Mouse (Mus musculus): ENCODE results near the gene Leprot. TPM values are rescaled to one million over a fixed set of nuclear protein-coding genes. Genes with fewer than 3 reads are reported as not detected.

The Leprot gene
- polyA plus RNA-seq, 1 experiment from 2014 or later, result 75.7 TPM

DNA sequence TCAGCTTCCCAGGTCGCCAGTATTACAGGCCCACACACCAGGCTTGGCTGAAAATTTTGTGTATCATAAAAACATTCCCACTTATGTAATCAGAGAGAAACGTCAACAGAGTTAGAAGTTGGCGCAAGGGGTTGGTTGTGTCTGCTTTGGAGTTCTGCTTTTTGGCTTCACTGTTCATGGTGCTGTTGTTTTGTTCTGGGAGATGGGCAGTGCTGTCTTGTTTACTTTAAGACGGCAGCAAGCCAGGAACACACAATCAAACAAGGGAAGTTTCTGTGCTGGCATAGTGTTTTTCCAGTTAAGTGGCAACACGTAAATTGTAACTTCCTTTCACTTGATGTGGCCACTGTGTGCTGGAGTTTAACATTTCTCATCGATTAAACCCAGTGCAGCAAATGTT lies 47.0 kb downstream of the Leprot start:
- ATAC-seq (replicated peaks; ENCODE audit: insufficient number of reproducible peaks, low FRiP score, low TSS enrichment), result no peak
- 63% methylated on average over 6 of the region's 6 CpGs for WGBS (ENCODE audit: insufficient replicate concordance)

DNA sequence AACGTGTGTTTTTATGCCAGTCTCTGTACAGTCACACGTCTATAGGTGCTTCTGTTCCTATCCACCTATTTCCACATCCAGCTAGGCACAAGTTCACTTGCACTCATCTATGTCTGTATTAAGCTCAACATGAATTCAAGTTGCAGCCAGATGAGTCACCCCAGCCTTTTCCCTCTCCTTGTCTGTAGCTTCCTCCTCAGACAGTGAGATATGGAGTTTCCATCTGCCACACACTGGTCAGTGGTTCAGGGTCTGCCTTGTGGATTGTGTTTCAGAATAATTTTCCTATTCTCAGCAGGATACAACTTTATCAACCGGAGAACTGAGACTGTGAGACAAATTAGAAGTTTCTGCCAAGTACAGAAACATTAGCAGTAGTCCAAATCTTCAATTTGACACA lies 49.7 kb downstream of the Leprot start:
- H3K4me2 ChIP-seq, result no peak overlapping the region
- 0 out of 2 replicates have a peak, but pooled peaks have one; percentile 14 for ATAC-seq (replicated peaks; ENCODE audit: insufficient number of reproducible peaks, low FRiP score, low TSS enrichment)
- no peaks in the 10 kb centered on the region for H3K4me1 ChIP-seq (ENCODE audit: control insufficient read depth, insufficient read depth, low read length)
- H3K9ac ChIP-seq (ENCODE audit: low read depth, low read length), result no peak overlapping the region
- WGBS (ENCODE audit: insufficient replicate concordance), result 65% methylated on average over 3 of the region's 3 CpGs
- no peaks in the 10 kb centered on the region for H3K36me3 ChIP-seq (ENCODE audit: control insufficient read depth, insufficient read depth, low read length)
- H3K9me3 ChIP-seq (replicated peaks; ENCODE audit: control insufficient read depth, low read length), result no peaks in the 10 kb centered on the region
- no peak overlapping the region for H3K4me3 ChIP-seq (ENCODE audit: low read depth, low read length)
- no peak overlapping the region for H3K27ac ChIP-seq (ENCODE audit: low read depth, low read length)
- H3K27me3 ChIP-seq (ENCODE audit: control insufficient read depth, insufficient read depth, low read length), result no peaks in the 10 kb centered on the region

More for the DNA sequence above, 47.0 kb downstream of the Leprot start:
- H3K27ac ChIP-seq (ENCODE audit: low read depth, low read length), result no peak overlapping the region
- no peaks in the 10 kb centered on the region for H3K36me3 ChIP-seq (ENCODE audit: control insufficient read depth, insufficient read depth, low read length)
- H3K27me3 ChIP-seq (ENCODE audit: control insufficient read depth, insufficient read depth, low read length), result no peaks in the 10 kb centered on the region
- H3K9me3 ChIP-seq (replicated peaks; ENCODE audit: control insufficient read depth, low read length), result no peaks in the 10 kb centered on the region
- H3K4me3 ChIP-seq (ENCODE audit: low read depth, low read length), result no peak overlapping the region
- no peak overlapping the region for H3K9ac ChIP-seq (ENCODE audit: low read depth, low read length)
- no peaks in the 10 kb centered on the region for H3K4me1 ChIP-seq (ENCODE audit: control insufficient read depth, insufficient read depth, low read length)
- H3K4me2 ChIP-seq, result no peak overlapping the region

DNA sequence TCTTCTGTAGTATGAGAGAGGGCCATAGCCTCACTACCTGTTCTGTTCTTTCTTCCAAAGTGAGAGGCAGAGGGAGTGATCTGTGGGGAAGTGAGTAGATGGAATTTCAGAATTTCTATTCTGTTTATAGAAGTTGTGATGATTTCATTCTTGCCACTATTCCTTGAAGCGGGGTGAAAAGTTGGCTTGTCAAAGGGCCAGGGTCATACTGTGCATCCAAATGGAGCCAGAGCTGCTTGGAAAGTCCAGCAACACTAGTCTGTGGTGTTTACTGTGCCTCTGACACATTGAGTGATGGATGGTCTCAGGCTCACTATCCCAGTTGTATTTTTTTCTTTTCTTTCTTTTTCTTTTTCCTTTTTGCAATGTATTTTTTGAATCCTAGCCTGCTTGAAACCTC lies 51.9 kb downstream of the Leprot start:
- Histone ChIP-seq H3K9me3 (replicated peaks; ENCODE audit: control insufficient read depth, low read length) (no peaks in the 10 kb centered on the region), H3K4me2 (no peak overlapping the region), H3K27ac (ENCODE audit: low read depth, low read length) (no peak overlapping the region), H3K27me3 (ENCODE audit: control insufficient read depth, insufficient read depth, low read length) (no peaks in the 10 kb centered on the region), H3K4me1 (ENCODE audit: control insufficient read depth, insufficient read depth, low read length) (no peaks in the 10 kb centered on the region), H3K36me3 (ENCODE audit: control insufficient read depth, insufficient read depth, low read length) (no peaks in the 10 kb centered on the region), H3K9ac (ENCODE audit: low read depth, low read length) (no peak overlapping the region), H3K4me3 (ENCODE audit: low read depth, low read length) (no peak overlapping the region)
- 81% methylated on average over 1 of the region's 1 CpGs for WGBS (ENCODE audit: insufficient replicate concordance)
- no peak for ATAC-seq (replicated peaks; ENCODE audit: insufficient number of reproducible peaks, low FRiP score, low TSS enrichment)

DNA sequence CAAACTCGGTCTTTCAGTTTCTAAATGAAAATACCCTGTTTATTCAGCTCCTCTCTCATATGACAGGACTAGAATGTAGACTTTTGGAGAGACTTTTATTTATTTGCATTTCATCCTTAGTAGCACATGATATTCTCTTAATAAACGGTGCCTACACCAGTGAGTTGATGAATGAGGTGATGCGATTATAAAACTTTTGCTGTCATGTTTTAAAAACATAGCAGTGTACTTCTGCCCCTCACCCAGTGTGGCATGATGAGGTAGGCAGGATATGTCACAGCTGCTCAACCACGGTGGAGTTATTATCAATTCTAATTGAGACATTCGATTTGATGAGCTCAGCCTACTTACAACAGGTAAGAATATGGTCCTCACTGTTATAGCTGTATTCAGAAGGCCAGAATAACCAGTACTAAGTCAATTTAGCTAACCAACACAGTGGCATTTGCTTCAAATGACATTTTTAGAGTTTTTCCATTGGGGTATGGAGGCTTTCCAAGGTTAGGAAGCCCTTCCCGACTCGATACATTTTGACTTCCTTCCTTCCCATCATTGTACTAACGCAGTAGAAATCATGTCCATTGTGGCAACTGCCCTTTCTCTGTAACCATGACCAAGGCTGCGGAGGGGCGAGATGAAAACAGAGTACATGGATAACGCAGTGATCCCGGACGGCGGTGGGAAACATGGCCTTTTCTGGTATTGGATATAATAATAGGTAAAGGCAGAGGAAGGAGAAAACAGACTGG lies 53.5 kb downstream of the Leprot start:
- Histone ChIP-seq H3K27ac (ENCODE audit: low read depth, low read length) (no peak overlapping the region), H3K4me1 (ENCODE audit: control insufficient read depth, insufficient read depth, low read length) (no peaks in the 10 kb centered on the region), H3K27me3 (ENCODE audit: control insufficient read depth, insufficient read depth, low read length) (no peaks in the 10 kb centered on the region), H3K9ac (ENCODE audit: low read depth, low read length) (no peak overlapping the region), H3K4me3 (ENCODE audit: low read depth, low read length) (no peak overlapping the region), H3K9me3 (replicated peaks; ENCODE audit: control insufficient read depth, low read length) (no peaks in the 10 kb centered on the region), H3K36me3 (ENCODE audit: control insufficient read depth, insufficient read depth, low read length) (no peaks in the 10 kb centered on the region), H3K4me2 (no peak overlapping the region)
- no peak for ATAC-seq (replicated peaks; ENCODE audit: insufficient number of reproducible peaks, low FRiP score, low TSS enrichment)
- WGBS (ENCODE audit: insufficient replicate concordance), result 80% methylated on average over 14 of the region's 14 CpGs

DNA sequence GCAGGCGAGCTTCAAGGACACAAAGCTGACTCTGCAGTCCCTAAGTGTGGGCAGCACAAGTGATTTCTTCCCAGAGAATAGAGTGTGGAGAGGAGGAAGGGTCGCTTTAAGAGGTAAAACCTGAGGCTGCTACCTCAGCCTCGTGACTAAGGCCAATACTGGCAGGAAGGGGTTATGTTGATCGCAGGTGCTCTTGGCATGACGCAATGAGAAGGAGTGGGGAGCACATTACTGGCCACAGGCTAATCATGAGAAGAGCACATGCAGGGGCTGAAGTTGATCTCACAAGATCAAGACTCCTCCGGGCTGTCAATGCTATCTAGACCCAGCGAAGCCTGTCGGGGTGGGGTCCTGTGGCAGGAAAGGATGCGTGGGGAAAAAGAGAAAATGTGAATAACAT lies 57.8 kb downstream of the Leprot start:
- H3K9me3 ChIP-seq (replicated peaks; ENCODE audit: control insufficient read depth, low read length), result no peaks in the 10 kb centered on the region
- H3K36me3 ChIP-seq (ENCODE audit: control insufficient read depth, insufficient read depth, low read length), result no peaks in the 10 kb centered on the region
- H3K4me3 ChIP-seq (ENCODE audit: low read depth, low read length), result no peak overlapping the region
- WGBS (ENCODE audit: insufficient replicate concordance), result 77% methylated on average over 9 of the region's 9 CpGs
- no peaks in the 10 kb centered on the region for H3K4me1 ChIP-seq (ENCODE audit: control insufficient read depth, insufficient read depth, low read length)
- H3K9ac ChIP-seq (ENCODE audit: low read depth, low read length), result no peak overlapping the region
- no peak overlapping the region for H3K4me2 ChIP-seq
- no peaks in the 10 kb centered on the region for H3K27me3 ChIP-seq (ENCODE audit: control insufficient read depth, insufficient read depth, low read length)
- no peak for ATAC-seq (replicated peaks; ENCODE audit: insufficient number of reproducible peaks, low FRiP score, low TSS enrichment)
- no peak overlapping the region for H3K27ac ChIP-seq (ENCODE audit: low read depth, low read length)

DNA sequence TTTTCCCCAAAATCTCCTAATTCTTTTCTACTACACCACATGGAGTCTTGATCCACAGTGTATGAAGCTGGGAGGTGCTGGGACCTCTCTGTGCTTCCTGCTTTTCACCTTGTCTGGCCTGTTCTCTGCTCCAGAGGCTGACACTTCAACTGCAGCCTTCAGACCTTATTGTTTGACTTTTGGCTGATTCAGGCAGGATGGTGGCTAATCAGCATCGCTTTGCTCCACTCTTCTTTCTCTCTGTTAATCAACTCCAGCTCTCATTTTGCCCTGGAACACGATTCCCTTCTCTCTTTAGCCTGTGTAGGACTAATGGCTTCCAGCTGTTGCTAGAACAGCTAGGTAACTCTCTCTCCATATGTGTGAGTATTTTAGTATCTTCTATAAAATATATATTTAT lies 59.7 kb downstream of the Leprot start:
- WGBS (ENCODE audit: insufficient replicate concordance), result 55% methylated on average over 2 of the region's 2 CpGs
- Histone ChIP-seq H3K9me3 (replicated peaks; ENCODE audit: control insufficient read depth, low read length) (no peaks in the 10 kb centered on the region), H3K27ac (ENCODE audit: low read depth, low read length) (no peak overlapping the region)

DNA sequence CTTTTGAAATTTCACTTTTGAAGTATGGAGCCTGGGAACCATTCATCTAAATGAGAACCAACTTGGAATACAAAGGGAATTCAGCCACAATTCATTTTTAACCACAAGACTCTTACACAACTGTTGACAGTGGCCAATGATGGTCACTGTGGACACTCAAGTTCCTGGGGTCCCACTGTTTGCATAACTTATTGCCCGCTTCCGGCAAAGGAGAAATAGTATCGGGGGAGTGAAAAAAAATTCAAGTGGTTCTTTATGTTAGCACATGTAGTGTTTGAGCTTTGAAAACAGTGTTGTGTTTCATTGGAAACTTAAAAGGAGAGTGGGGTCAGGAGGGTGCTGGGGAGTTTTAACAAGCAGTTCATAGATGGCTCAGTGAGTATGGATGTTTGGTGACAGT lies 60.4 kb downstream of the Leprot start:
- WGBS (ENCODE audit: insufficient replicate concordance), result 73% methylated on average over 3 of the region's 3 CpGs
- no peak overlapping the region for H3K27ac ChIP-seq (ENCODE audit: low read depth, low read length)
- no peak for ATAC-seq (replicated peaks; ENCODE audit: insufficient number of reproducible peaks, low FRiP score, low TSS enrichment)
- no peak overlapping the region for H3K9ac ChIP-seq (ENCODE audit: low read depth, low read length)
- no peaks in the 10 kb centered on the region for H3K36me3 ChIP-seq (ENCODE audit: control insufficient read depth, insufficient read depth, low read length)
- no peaks in the 10 kb centered on the region for H3K9me3 ChIP-seq (replicated peaks; ENCODE audit: control insufficient read depth, low read length)
- no peak overlapping the region for H3K4me2 ChIP-seq
- no peak overlapping the region for H3K4me3 ChIP-seq (ENCODE audit: low read depth, low read length)
- no peaks in the 10 kb centered on the region for H3K27me3 ChIP-seq (ENCODE audit: control insufficient read depth, insufficient read depth, low read length)
- no peaks in the 10 kb centered on the region for H3K4me1 ChIP-seq (ENCODE audit: control insufficient read depth, insufficient read depth, low read length)

More for the DNA sequence above, 59.7 kb downstream of the Leprot start:
- no peak overlapping the region for H3K4me2 ChIP-seq
- H3K4me1 ChIP-seq (ENCODE audit: control insufficient read depth, insufficient read depth, low read length), result no peaks in the 10 kb centered on the region
- no peak overlapping the region for H3K4me3 ChIP-seq (ENCODE audit: low read depth, low read length)
- no peaks in the 10 kb centered on the region for H3K27me3 ChIP-seq (ENCODE audit: control insufficient read depth, insufficient read depth, low read length)
- H3K9ac ChIP-seq (ENCODE audit: low read depth, low read length), result no peak overlapping the region
- no peak for ATAC-seq (replicated peaks; ENCODE audit: insufficient number of reproducible peaks, low FRiP score, low TSS enrichment)
- no peaks in the 10 kb centered on the region for H3K36me3 ChIP-seq (ENCODE audit: control insufficient read depth, insufficient read depth, low read length)

Other genes starting within 250 kb of the Leprot start
- 9.4 and 18.1 TPM in 2 replicates for gene Ak4, start 228.4 kb upstream of the Leprot start, polyA plus RNA-seq (2014; fragmentation: Nextera tagmentation; extraction: Ambion mirVana)
- 0.21 and 0.27 TPM in 2 replicates for gene Dnajc6, start 151.1 kb upstream of the Leprot start, polyA plus RNA-seq (2014; fragmentation: Nextera tagmentation; extraction: Ambion mirVana)
- 1.6 and 1.8 TPM in 2 replicates for gene Lepr, start 69.7 kb downstream of the Leprot start, polyA plus RNA-seq (2014; fragmentation: Nextera tagmentation; extraction: Ambion mirVana)
- gene B020004J07Rik, start 196.3 kb downstream of the Leprot start, polyA plus RNA-seq (2014; fragmentation: Nextera tagmentation; extraction: Ambion mirVana), result not detected in 2 replicates
- gene C130073F10Rik, start 246.1 kb downstream of the Leprot start, polyA plus RNA-seq (2014; fragmentation: Nextera tagmentation; extraction: Ambion mirVana), result not detected in 2 replicates